Mouse (Mus musculus) midbrain, embryonic 13.5 days (tissue): ENCODE measurements around the gene Nme6. TPM values are rescaled to one million over a fixed set of nuclear protein-coding genes. Genes with fewer than 3 reads are reported as not detected.

Experiments
- ATAC-seq: fragments of 200-750 bp; cut with Nextera tagmentation; 2 replicates; pipeline ENCODE4 v1.8.0; 2017; ENCODE audit warnings: mild to moderate bottlenecking, moderate TSS enrichment, moderate library complexity
- H3K27ac ChIP-seq: fragments of 300-500 bp; sonication (generic); 2 replicates; pipeline ENCODE4 v1.5.1; 2015; ENCODE audit warnings: inconsistent platforms, mild to moderate bottlenecking, moderate library complexity
- H3K27me3 ChIP-seq: fragments of 300-500 bp; sonication (generic); 2 replicates; pipeline ENCODE4 v1.6.1; 2015; ENCODE audit warnings: mild to moderate bottlenecking, inconsistent platforms
- H3K36me3 ChIP-seq: fragments of 300-500 bp; sonication (generic); 2 replicates; pipeline ENCODE4 v1.6.1; 2015; ENCODE audit warnings: mild to moderate bottlenecking, inconsistent platforms
- H3K4me1 ChIP-seq: fragments of 300-500 bp; sonication (generic); replicated peaks from 2 replicates; pipeline ENCODE4 v1.6.1; 2015; ENCODE audit warnings: inconsistent platforms
- H3K4me2 ChIP-seq: fragments of 300-500 bp; sonication (generic); replicated peaks from 2 replicates; pipeline ENCODE4 v1.6.1; 2015; ENCODE audit warnings: moderate library complexity, mild to moderate bottlenecking, inconsistent platforms
- H3K4me3 ChIP-seq: fragments of 300-500 bp; sonication (generic); replicated peaks from 2 replicates; pipeline ENCODE4 v1.5.1; 2015; ENCODE audit warnings: mild to moderate bottlenecking, inconsistent platforms
- H3K9ac ChIP-seq: fragments of 300-500 bp; sonication (generic); replicated peaks from 2 replicates; pipeline ENCODE4 v1.6.1; 2015; ENCODE audit warnings: mild to moderate bottlenecking, inconsistent platforms
- H3K9me3 ChIP-seq: fragments of 300-500 bp; sonication (generic); 2 replicates; pipeline ENCODE4 v1.6.1; 2016; ENCODE audit warnings: mild to moderate bottlenecking, inconsistent platforms
- WGBS: fragments of 180-500 bp; shearing (Covaris S2); methylation state at CpG from one replicate; pipeline ENCODE4 v1.1.7; 2015; 5-methylcytosine and 5-hydroxymethylcytosine counted together
- microRNA-seq: library from miRNA; unstranded; fragments of <30 nt; microRNA quantifications from one replicate; pipeline ENCODE4, GENCODE M21; 2016
- polyA plus RNA-seq: library from polyadenylated mRNA; unstranded; fragments of >200 nt; fragmentation: Nextera tagmentation; extraction: Ambion mirVana; gene quantifications from 2 replicates; pipeline ENCODE4 v1.2.1, GENCODE M21; 2015

Gene Nme6
- polyA plus RNA-seq, 1 experiment from 2014 or later, result 71.3 TPM

DNA sequence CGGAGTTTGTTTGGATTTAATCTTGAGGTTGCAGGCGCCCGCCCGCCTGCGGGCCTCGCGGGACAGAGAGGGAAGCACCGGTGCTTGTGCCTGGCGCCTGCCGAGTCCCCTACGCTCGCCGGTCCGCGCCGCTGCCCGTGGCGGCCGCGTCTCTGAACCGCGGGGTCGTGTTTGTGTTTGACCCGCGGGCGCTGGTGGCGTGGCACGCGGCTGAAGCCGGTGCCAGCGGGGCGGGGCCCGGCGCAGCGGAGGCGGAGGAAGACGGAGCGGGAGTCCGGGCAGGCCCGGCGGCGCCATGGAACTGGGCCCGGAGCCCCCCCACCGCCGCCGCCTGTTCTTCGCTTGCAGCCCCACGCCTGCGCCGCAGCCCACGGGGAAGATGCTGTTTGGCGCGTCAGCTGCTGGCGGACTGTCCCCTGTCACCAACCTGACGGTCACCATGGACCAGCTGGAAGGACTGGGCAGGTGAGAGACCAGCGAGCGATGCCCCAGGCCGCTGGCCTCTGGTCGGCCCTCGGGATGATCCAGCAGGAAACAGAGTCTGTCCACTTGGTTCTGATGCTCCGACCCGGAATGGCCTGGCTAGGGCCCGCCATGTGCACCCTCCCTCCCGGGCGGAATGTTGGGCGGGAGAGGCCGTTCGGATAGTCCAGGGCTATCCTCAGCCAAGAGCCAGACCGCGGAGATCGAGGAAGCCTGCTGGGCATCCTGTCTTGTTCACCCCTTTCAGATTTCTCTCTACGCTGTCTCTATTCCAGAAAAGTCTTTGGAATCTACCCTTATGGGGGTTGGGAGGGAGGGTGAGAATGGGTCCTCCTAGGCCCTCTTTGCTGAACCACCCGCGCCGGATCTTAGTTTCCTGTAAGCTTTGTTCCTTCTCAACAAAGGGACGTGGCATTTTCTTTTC is 43.4 kb downstream of the Nme6 start:
- Histone ChIP-seq H3K4me3 (peak overlapping the region; percentile 96), H3K4me2 (peak overlapping the region; percentile 90), H3K9ac (peak overlapping the region; percentile 92), H3K27me3 (no peaks in the 10 kb centered on the region), H3K36me3 (peaks cover 29% of the 10 kb centered on the region), H3K27ac (peak overlapping the region; percentile 72), H3K9me3 (no peaks in the 10 kb centered on the region), H3K4me1 (peaks cover 18% of the 10 kb centered on the region)
- 1% methylated on average over 69 of the region's 76 CpGs for WGBS
- peak; percentile 73 for ATAC-seq

DNA sequence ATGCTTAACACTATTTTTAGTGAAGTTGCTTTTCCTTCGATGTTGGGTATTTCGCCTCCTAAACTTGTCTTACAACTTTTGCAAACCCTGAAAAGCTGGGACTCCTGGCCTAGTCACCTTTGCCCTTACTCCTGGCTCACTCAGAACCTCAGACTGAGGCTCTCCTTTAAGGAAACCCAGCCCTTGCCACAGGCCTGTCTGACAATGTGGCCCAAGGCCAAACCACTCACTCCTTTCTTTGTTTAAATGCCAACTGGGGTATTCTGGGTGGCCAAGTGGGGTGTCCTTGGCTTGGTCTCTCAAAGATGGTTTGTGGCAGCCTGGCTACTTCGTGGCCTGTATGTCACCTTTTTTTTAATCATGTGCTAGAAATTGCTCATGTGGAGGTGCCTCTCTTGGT is 44.2 kb downstream of the Nme6 start:
- peak overlapping the region; percentile 92 for H3K9ac ChIP-seq
- H3K4me2 ChIP-seq, result peak overlapping the region; percentile 90
- H3K27ac ChIP-seq, result no peak overlapping the region
- no peak for ATAC-seq
- peaks cover 18% of the 10 kb centered on the region for H3K4me1 ChIP-seq
- H3K9me3 ChIP-seq, result no peaks in the 10 kb centered on the region
- 9% methylated on average over 3 of the region's 3 CpGs for WGBS
- H3K36me3 ChIP-seq, result peaks cover 37% of the 10 kb centered on the region
- peak overlapping the region; percentile 96 for H3K4me3 ChIP-seq
- no peaks in the 10 kb centered on the region for H3K27me3 ChIP-seq

DNA sequence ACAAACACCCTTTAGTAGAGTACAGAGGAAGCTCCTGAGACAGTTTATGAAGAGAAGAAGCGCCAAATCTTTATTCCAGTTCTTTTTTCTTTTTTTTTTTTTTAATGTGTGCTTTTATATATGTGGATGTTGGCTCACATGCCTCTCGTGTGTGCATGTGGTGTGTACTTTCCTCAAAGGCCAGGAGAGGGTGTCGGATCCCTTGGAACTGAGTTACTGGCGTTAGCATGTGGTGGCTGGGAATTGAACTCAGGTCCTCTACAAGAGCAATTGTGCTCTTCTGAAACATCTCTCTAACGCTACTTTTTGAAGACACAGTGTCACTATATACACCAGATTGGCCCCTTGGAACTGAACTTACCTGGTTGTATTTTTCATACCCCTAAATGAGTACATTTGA is 45.1 kb downstream of the Nme6 start:
- H3K27ac ChIP-seq, result no peak overlapping the region
- H3K9me3 ChIP-seq, result no peaks in the 10 kb centered on the region
- no peaks in the 10 kb centered on the region for H3K27me3 ChIP-seq
- H3K9ac ChIP-seq, result peak overlapping the region; percentile 92; the same call in 1 of the 2 replicates
- H3K4me1 ChIP-seq, result peaks cover 18% of the 10 kb centered on the region
- peak overlapping the region; percentile 96 for H3K4me3 ChIP-seq
- peak overlapping the region; percentile 90 for H3K4me2 ChIP-seq
- WGBS, result 80% methylated on average over 5 of the region's 5 CpGs
- ATAC-seq, result no peak
- peaks cover 46% of the 10 kb centered on the region for H3K36me3 ChIP-seq

DNA sequence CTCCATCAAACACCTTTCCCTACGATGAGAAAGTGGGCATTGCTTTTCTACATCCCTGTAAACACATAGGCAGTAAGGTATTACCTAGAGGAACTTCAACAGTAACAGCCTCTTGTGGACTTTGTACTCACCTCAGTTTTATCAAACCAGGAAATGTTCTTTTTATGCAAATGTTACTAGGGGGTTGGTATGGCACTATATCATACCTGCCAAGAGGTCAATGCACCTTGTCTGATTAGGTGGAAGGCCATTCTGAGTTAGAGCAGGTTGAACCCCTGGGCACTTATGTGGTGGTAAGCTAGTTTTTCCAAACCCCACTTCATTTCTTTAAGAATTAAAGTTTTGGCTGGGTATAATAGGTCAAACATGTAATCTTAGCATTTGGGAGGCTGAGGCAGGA is 46.8 kb downstream of the Nme6 start:
- Histone ChIP-seq H3K27ac (no peak overlapping the region), H3K4me2 (no peak overlapping the region), H3K36me3 (peaks cover 61% of the 10 kb centered on the region), H3K27me3 (no peaks in the 10 kb centered on the region), H3K9ac (no peak overlapping the region), H3K4me3 (no peak overlapping the region), H3K4me1 (peaks cover 18% of the 10 kb centered on the region), H3K9me3 (no peaks in the 10 kb centered on the region)
- ATAC-seq, result no peak
- 98% methylated on average over 1 of the region's 1 CpGs for WGBS

DNA sequence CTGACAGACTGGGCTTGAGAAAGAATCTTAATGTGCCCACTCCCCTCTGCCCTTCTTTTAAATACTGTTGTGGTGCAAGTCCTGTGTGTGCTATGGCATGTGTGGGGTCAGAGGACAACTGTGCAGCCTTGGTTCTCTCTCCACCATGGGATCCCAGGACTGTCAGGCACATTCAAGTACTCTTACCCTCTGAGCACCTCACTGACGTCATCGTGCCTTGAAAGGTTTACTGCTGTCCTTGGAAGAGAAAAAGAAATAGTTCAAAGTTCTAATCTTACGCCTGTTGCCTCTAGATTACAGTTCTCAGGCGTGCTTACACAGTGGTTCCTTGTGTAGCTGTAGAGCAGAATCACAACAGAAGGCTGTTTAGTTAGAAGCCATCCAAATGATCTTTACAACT is 53.7 kb downstream of the Nme6 start:
- no peak overlapping the region for H3K4me3 ChIP-seq
- ATAC-seq, result no peak
- no peaks in the 10 kb centered on the region for H3K4me1 ChIP-seq
- WGBS, result 86% methylated on average over 4 of the region's 4 CpGs
- H3K27ac ChIP-seq, result no peak overlapping the region
- H3K27me3 ChIP-seq, result no peaks in the 10 kb centered on the region
- no peaks in the 10 kb centered on the region for H3K9me3 ChIP-seq
- no peak overlapping the region for H3K4me2 ChIP-seq
- no peak overlapping the region for H3K9ac ChIP-seq
- peaks cover 99% of the 10 kb centered on the region for H3K36me3 ChIP-seq

DNA sequence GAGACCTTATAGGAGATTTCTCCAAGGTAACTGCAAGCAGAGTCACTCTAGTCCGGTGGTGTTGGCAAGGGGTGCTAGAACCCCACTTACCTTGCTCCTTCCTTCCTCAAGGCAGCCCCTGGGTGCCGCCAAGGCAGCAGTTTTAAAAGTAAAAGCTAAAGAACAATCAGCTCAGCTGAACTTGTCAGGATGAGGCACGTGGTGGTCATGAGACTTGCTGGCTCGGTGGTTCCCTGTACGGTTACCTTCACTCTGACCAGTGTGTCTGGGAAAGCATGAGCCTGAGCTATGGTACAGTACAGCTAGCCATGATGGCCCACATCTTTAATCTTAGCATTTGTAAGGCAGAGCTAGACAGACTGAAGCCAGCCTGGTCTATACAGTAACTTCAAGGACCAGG is 54.8 kb downstream of the Nme6 start:
- H3K4me2 ChIP-seq, result no peak overlapping the region
- no peak overlapping the region for H3K9ac ChIP-seq
- no peaks in the 10 kb centered on the region for H3K27me3 ChIP-seq
- H3K27ac ChIP-seq, result no peak overlapping the region
- no peaks in the 10 kb centered on the region for H3K9me3 ChIP-seq
- no peak overlapping the region for H3K4me3 ChIP-seq
- WGBS, result 91% methylated on average over 5 of the region's 5 CpGs
- no peak for ATAC-seq
- peaks cover 99% of the 10 kb centered on the region for H3K36me3 ChIP-seq
- H3K4me1 ChIP-seq, result no peaks in the 10 kb centered on the region

DNA sequence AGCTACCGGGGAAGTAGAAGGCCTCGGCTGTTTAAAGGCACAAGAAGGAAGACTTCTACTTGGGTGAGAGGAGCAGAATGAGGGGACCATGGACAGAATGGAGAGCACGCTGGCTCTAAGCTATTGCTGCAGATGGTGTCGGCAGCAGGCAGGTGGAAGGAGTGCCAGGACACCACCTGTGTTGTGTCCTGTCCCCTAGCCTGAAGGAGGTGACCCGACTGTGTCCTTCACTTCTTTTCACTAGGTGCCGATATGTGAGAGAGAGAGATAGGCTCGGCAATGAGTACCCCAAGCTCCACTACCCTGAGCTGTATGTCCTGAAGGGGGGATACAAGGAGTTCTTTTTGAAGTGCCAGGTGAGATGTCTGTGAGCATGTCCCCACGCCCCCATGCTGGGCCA is 59.0 kb downstream of the Nme6 start:
- Histone ChIP-seq H3K9ac (no peak overlapping the region), H3K36me3 (peaks cover 68% of the 10 kb centered on the region), H3K4me2 (no peak overlapping the region), H3K27me3 (no peaks in the 10 kb centered on the region), H3K9me3 (no peaks in the 10 kb centered on the region), H3K4me3 (no peak overlapping the region), H3K4me1 (no peaks in the 10 kb centered on the region; the same call in 1 of the 2 replicates), H3K27ac (no peak overlapping the region)
- 93% methylated on average over 8 of the region's 8 CpGs for WGBS
- ATAC-seq, result no peak

Small RNA genes lying within 50 kb of the gene (microRNA-seq; reads per million reads assigned to microRNA genes)
- gene Mir7089, result 1.4 reads per million

Other genes starting within 250 kb of the Nme6 start
- not detected in 2 replicates for gene Fbxw24, start 206.7 kb upstream of the Nme6 start, polyA plus RNA-seq
- gene Fbxw25, start 168.1 kb upstream of the Nme6 start, polyA plus RNA-seq, result 0.13 TPM in 1 of 2 replicates, not detected in the other
- not detected in 2 replicates for gene Fbxw18, start 130.0 kb upstream of the Nme6 start, polyA plus RNA-seq
- gene Fbxw26, start 86.7 kb upstream of the Nme6 start, polyA plus RNA-seq, result not detected in 2 replicates
- not detected in 2 replicates for gene Fbxw27, start 42.1 kb upstream of the Nme6 start, polyA plus RNA-seq
- 0.27 TPM in 1 of 2 replicates, not detected in the other for gene Spink8, start 20.5 kb upstream of the Nme6 start, polyA plus RNA-seq
- 0.22 and 0.55 TPM in 2 replicates for gene Camp, start 16.9 kb downstream of the Nme6 start, polyA plus RNA-seq
- 20.2 and 23.1 TPM in 2 replicates for gene Cdc25a, start 42.8 kb downstream of the Nme6 start, polyA plus RNA-seq
- 127 and 129 TPM in 2 replicates for gene Map4, start 98.7 kb downstream of the Nme6 start, polyA plus RNA-seq